Mouse (Mus musculus) spleen, embryonic (tissue): ENCODE measurements around the gene Fkbp15.
"Not testable (repeated sequence)": the region's sequence is repeated elsewhere in the genome, so short reads cannot be mapped to it uniquely, and the experiment has no call there.

ENCODE experiments used
- CTCF ChIA-PET: fragments of 350-600 bp; sonication (Branson Sonifier 250); formaldehyde crosslinking; loops from one replicate; lab custom pipeline; 2022; lab: Charles Lee

Fkbp15 gene

DNA sequence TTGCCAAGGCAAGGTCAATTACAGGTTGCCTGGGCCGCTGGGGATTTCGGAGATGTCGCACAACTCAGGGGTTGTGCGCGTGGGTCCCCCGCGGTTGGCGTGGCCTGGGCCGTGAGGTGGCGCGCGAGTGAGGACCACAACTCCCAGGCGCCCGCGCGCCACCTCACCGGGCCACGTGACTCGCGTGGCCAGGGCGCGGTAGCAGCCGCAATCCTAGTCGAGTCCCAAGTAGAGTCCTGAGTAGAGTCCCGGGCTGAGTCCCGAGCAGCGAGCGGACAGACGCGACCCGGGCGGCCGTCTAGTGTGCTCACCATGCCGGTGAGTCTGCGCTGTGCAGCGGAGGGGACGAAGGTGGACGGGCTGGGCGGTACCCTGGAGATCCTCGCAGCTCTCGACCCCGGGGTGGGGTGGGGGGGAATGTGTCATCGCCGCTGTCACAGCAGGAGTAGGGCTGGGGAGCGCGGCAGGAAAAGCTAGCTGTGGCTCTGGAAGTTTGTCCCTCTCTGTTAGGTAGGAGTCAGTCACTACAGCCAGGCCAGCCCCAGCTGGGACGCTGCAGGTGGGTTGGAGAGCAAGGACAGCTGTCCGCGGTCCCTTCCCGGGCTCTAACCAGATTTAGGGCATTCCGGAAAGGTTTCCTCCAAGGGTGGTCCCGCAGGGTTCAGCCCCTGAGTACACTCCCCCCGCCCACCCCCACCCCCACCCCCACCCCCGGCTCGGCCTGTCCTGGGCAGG is 73.9 kb downstream of the Fkbp15 start:
- CTCF ChIA-PET: interaction anchor here (0.6 to 0.8 kb wide), 2 partner anchors 47 to 242 kb away, joined by 3 to 4 read pairs; no protein-coding TSS in a partner anchor

DNA sequence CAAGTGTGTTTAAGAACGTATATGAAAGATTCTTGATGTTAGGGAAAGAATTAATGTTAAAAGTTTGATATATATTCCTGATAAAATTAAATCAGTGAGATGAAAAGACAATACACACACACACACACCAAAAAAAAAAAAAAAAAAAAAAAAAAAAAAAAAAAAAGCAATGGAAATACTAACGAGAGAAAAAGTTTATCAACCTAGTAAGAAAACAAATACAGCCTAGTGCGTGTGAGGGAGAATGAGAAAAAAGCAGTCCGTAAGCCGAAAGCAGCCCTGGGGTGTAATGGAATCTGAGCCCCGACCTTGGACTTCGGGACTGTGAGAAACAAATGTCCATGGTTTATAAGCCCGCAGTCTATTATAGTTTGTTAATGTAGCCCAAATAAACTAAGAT is 74.8 kb downstream of the Fkbp15 start:
- CTCF ChIA-PET: interaction anchor here (0.6 kb wide), 1 partner anchor 124 kb away, joined by 4 read pairs; no protein-coding TSS in a partner anchor

DNA sequence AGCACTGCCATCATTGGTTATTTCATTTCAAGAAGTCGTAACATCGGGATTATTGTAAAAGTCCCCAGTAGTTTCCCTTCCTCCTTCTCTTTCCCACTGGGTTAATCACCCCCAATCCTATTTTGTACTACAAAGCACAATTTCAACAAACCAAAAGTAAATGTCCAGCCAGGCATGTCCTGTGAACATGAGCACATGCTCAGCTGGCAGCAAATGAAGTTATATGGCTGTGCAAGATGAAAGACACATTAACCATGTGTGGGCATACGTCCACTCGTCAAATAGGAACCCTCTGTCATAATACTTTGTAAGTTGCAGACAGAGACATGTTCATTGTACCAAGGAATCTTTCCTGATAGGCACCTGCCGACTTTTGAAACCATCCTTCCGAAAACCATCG is 77.4 kb downstream of the Fkbp15 start:
- CTCF ChIA-PET: no interaction called here

DNA sequence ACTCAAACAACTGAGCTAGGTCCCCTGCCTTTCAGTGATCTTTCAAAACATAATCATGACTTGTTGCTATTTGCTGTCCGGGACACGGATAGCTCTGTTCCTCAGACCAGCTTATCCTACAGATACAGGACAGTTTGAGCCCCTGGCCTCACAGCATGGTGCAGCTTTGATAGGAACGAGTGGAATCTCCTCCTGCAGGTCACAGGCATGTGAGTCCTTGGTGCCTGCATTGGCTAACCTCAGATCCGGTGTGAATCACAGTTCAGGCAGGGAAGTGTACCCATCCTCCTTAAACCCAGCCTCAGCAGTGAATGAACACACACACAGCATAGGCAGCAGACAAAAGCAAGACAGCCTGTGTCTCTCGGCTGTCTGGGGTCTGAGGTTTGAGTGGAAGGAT is 79.0 kb downstream of the Fkbp15 start:
- CTCF ChIA-PET: no interaction called here

DNA sequence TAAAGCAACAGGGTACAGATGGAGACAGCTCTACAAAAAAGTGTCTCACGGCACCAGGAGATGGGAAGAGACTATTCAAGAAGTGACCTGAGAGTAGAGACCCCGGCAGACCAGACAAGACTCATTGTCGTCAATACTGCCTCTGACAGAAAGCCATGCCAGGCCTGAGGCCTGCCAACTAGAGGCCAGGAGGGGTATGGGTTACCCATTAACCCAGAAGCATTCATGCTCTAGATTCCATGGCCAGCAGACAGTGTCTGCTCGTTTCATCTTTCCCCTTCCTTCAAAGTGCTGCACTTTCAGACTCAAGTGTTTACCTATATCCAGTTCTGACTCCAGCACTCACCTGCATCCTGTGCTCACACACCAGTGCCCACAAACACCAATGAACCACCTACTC is 82.3 kb downstream of the Fkbp15 start:
- CTCF ChIA-PET: no interaction called here

DNA sequence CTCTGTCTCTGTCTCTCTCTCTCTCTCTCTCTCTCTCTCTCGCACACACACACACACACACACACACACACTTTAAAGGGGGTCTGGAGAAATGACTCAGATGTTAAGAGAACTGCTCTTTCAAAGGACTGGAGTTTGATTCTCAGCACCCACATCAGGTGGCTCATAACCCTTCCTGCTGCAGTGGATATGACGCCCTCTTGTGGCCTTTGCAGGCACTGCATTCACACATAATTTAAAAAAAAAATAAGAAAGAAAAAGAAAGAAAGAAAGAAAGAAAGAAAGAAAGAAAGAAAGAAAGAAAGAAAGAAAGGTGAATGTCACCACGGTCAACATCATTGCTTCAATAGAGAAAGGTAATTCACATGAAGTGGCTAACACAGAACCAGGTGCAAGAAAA is 83.1 kb downstream of the Fkbp15 start:
- CTCF ChIA-PET: no interaction called here

DNA sequence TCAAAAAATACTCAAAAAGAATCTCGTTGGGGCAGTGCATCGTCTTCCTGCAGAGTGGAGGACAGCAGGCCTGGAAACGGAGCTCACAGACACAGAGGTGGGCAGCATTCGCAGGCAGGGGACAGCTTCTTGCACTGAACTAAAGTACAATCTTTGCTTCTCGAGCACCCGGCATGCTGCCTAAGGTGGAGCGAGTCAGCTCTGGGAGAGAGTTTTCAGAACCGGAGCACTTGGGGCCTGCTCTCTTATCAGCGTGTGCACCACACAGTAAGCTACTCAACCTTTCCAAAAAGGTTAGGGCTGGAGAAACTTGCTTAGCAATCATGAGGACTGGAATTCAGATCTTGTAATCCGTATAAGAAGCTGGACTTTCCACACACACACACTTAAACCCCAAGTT is 83.7 kb downstream of the Fkbp15 start:
- CTCF ChIA-PET: no interaction called here

DNA sequence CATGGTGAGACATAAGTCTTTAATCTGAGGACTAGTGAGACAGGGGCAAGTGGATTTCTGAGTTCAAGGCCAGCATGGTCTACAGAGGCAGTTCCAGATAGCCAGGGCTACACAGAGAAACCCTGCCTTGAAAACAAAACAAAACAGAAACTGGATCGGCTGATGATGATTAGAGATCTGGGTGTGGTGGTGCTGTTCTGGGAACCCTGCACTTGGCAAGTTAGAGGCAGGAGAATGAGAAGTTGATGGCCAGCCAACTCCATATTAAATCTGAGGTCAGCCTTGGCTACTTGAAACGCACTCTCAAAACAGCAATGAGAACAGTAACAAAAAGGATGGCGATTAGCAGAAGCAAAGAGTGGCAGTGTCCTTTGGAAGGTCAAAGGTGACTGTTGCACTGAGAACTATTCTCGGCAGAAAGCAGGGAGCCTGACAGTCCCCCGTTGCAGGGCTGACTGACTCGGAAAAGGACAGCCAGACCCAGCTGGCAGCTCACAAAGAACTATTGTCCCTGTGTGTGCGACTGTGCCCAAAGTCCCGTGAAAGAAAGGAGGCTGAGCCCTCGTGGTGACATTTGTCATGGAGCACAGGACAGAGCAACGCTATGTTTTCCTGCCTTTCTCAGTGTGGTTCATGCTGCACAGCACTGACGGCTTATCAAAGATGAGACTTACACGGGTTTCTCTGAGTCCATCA is 85.4 kb downstream of the Fkbp15 start:
- CTCF ChIA-PET: no interaction called here

DNA sequence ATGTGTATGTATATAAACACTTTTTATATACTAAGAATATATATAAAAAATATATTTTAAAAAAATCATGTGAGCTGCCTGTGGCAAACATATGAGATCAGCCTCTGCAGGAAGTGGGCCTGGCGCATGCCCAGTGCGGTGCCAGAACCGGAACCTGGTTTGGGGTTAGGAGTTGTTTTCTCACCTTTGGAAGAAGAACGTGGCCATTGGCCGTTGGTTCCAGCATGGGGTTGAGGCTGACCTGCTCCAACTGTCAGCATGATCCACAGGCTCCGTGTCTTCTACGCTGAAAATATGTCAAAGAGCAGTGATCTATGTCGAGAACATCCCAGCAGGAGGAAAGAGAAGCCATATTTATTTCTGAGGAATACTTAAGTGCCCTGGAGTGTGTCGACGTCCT is 86.4 kb downstream of the Fkbp15 start:
- CTCF ChIA-PET: no interaction called here

DNA sequence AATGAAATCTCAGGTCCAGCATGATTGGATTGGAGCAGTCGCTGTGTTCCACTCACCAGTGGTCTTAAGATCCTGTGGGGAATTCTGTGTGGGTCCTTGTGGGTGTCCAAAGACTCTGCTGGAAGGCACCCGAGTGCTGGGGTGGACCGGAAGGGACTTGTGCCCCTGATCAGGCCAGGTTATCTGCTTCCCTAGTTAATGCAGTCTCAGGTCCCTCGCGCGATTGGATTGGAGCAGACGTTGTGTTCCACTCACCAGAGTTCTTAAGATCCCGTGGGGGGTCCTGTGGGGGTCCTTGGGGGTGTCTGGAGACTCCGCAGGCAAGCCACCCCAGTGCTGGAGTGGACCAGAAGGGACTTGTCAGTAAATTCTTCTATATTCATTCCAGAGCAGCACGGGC is 87.7 kb downstream of the Fkbp15 start:
- CTCF ChIA-PET: no interaction called here

DNA sequence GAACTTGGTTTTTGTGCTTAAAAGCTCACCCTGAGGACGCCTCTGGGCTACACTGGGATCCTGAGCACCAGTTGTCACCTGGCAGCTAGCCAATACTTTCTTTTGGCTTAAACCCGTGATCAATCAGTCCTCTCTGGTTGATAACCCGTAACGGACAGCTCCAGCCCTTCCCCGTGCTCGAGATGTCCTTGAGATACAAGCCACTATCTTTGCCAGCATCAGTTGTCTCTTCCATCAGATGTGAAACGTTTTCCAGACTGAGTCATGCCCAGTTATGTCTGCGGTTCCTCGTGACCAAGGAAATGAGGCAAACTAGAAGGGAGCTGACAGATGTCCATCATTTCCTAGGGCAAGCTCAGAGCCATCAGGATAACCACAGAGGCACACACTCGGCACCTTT is 93.2 kb downstream of the Fkbp15 start:
- CTCF ChIA-PET: no interaction called here

DNA sequence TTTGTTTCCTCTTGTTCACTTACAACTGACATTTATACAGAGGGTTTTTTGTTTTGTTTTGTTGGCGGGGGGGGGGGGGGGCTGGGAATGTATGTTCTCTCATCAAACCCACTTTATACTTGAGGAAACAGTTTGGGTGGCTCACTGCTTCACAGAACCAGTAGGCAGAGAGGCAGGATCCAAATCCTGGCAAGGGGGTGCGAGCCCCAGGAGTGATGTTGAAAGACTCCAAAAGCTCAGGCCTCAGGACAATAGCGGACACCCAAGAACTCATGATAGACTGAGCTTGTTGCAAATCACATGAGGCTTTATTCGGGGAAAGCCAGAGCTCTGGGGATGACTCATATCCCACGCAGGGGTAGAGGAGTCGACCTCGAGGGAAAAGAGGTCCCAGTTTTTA is 94.3 kb downstream of the Fkbp15 start:
- CTCF ChIA-PET: not testable (repeated sequence)

DNA sequence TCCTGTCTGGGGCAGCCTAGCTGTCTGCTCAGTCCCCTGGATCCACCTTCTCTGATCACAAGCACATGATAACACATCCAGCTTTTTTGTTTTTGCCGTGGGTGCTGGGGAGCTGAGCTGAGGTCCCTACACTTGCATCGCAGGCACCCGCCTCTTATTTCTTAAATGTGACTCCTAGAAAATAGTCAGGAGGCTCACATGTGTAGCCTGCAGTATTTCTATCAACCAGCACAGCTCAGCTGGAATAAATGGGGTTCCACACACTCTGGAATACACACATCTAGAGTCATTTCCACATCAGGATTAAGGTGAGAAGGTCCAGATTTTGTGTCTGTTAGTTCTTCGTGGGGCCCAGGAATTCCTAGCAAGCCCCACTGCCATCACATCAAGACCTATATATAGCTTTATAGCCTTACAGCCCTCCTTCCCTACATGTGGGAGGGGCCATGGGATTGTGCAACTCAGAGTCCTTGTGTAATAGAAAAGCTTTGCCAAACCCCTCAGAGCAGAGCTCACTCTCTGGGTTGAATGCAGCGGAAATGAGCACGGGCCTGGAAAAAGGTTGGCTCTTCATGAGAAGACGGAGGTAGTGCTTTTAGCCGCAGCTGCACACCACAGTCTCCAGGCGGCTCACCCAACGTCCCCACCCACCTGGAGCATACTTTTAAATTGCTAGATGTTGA is 95.1 kb downstream of the Fkbp15 start:
- CTCF ChIA-PET: no interaction called here

DNA sequence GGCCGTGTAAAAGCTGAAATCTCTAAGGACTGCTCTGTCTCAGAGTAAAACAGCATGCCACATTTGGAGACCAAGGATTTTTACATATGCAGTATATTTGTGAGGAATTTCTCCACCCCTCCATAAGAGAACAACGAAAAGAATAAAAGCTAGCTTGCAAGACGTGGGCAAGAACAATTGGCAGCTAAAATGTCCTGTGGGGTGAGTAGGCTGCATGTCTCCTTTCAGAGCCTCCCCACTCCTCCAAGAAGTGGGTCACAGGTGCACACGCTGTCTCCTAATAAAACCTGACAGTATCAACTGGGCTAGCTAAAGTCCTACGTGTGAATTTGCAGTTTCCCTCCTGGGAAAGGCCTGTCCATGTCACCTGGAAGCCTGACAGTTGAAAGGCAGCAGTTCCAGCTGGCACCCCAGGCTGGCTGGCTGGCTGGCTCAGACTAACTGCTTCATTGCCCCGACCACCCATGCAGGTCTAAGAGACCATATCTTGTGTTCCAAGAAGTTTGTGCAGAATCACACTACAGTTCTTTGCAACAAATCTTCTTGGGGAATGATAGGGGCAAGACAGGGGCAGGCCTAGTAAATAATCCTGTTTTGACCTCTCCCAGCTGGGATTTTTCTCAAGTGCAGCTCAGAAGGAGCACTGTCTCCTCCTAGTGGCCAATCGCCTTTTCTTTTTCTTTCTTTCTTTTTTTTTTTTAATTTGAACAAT is 97.1 kb downstream of the Fkbp15 start:
- CTCF ChIA-PET: no interaction called here

DNA sequence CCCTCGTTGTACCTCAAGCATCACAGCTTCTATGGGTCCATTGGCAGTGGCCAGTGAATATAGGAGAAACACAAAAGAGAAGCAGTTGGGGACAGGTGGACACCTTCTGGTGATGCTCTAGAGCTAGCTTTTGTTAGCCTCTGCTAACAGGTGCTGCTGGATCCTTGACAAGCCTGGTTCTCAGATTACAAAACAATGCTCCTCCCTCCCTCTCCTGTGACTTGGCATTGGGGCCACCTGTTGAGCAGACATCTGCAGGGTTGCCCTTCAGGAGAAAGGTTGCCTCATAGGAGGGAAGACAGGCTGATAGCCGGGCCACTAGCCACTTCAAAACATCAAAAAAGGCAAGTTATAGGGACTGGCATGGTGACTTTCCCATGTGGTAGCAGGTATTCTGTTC is 98.1 kb downstream of the Fkbp15 start, which contains the start of gene Slc31a2:
Gene Slc31a2 (plus strand): TSS at position 287 of the 400 bp plus-strand sequence.
- CTCF ChIA-PET: interaction anchor here (0.6 kb wide), 1 partner anchor 10 kb away, joined by 13 read pairs; no protein-coding TSS in a partner anchor

DNA sequence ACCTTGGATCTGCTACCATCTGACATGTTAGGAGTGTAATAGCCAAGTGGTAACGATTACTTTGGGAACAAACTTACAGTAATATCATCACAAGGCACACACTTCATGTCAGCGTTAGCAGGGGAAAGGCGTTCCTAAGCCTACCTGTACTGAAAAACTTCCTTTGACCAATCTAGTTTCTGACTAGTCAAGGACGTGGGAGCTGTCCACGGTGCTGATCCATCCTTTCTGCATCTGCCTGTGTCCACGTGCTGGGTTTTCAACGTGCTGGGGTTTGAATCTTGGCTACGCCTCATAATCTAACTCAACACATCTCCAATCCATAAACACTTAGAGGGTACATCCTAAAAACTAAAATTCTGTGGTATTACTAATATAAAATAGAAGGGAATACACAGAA is 103.4 kb downstream of the Fkbp15 start:
- CTCF ChIA-PET: no interaction called here

DNA sequence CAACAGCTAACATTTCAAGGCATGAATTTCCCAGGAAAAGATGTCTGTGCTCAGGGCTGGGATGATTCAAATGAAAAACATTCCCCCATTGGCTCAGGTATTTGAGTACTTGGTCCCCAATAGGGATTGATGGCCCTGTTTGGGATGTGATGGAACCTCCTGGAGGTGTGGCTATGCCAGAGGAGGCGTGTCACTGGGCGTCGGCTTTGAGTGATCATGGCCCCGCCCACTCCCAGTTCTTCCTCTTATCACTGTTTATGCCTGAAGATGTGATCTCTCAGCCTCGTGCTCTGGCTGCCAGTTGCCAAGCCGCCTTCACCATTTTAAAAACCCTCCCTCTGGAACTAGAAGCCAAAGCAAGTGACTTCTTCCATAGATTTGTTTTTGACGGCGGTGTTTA is 105.8 kb downstream of the Fkbp15 start:
- CTCF ChIA-PET: no interaction called here

DNA sequence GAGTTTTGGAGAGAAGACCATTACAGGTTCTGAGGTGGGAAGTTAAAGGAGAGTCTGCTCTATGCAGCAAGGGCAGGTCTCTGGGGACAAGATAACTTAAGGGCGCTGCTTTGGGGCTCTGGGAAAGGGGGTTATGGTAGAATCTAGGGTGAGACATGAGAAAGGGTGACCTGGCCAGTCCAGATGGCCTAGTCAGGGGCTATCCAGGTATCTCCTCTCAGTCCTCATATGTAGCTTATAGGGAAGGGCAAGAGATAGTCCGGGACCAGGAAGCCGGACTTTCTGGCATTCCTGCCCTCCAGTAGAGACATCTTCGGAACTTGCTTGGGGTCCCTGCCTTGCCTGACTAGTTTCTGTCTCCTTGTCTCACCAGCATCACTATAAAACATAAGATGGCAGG is 108.6 kb downstream of the Fkbp15 start:
- CTCF ChIA-PET: interaction anchor here (0.7 kb wide), 1 partner anchor 10 kb away, joined by 13 read pairs; no protein-coding TSS in a partner anchor

DNA sequence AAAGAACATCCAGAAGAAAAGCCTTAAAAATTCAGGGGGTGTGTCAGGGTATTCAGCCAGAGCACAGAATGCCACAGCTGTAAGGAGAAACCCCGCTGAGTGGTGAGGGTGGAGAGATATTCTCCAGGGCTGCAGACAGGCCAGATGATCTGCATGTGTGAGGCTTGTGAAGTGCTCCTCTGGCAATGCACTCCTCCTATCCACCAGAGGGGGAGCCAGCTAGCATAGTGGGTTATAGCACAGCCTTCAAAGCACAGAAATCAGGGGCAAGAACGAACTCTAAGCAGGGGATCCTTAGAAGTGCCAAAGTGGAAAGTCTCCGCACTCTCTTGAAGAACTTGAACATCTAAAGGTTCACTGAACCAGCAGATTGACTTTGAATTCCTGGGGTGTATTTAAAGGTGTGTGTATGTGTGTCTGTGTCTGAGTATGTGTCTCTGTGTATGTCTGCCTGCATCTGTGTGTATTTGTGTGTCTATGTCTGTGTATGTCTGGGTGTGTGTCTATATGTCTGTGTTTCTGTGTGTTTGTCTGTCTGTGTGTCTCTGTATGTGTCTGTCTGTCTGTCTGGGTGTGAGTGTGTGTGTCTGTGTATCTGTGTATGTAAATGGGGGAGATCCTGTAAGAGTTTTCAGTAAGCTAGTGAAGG is 109.3 kb downstream of the Fkbp15 start:
- CTCF ChIA-PET: no interaction called here
